Mouse (Mus musculus): ENCODE data around the gene Adnp. TPM values are rescaled to one million over a fixed set of nuclear protein-coding genes. Genes with fewer than 3 reads are reported as not detected.

The Adnp gene
- polyA plus RNA-seq, 1 experiment from 2014 or later, result 4.1 TPM

Small RNA genes within 50 kb of the gene (microRNA-seq; reads per million reads assigned to microRNA genes)
- gene Gm24561, result not detected

Other genes with a start within 250 kb of the Adnp start
- 4.2 and 4.3 TPM in 2 replicates for gene Ripor3, start 196.5 kb downstream of the Adnp start, polyA plus RNA-seq (2014; fragmentation: Nextera tagmentation; extraction: Ambion mirVana)
- 12.3 and 13.2 TPM in 2 replicates for gene Pard6b, start 126.1 kb downstream of the Adnp start, polyA plus RNA-seq (2014; fragmentation: Nextera tagmentation; extraction: Ambion mirVana)
- gene Gm20716, start 23.3 kb upstream of the Adnp start, polyA plus RNA-seq (2014; fragmentation: Nextera tagmentation; extraction: Ambion mirVana), result 29.9 and 31.9 TPM in 2 replicates
- 82.3 and 102 TPM in 2 replicates for gene Dpm1, start 23.5 kb upstream of the Adnp start, polyA plus RNA-seq (2014; fragmentation: Nextera tagmentation; extraction: Ambion mirVana)
- gene Mocs3, start 23.5 kb upstream of the Adnp start, polyA plus RNA-seq (2014; fragmentation: Nextera tagmentation; extraction: Ambion mirVana), result 6.9 and 7.1 TPM in 2 replicates
- gene Kcng1, start 74.6 kb upstream of the Adnp start, polyA plus RNA-seq (2014; fragmentation: Nextera tagmentation; extraction: Ambion mirVana), result 7.1 and 7.4 TPM in 2 replicates